Mouse (Mus musculus): Measurements from ENCODE around the gene Fahd1. TPM values are rescaled to one million over a fixed set of nuclear protein-coding genes. Genes with fewer than 3 reads are reported as not detected.

Gene Fahd1
- polyA plus RNA-seq, 2 experiments, result 24.0 to 37.2 TPM

DNA sequence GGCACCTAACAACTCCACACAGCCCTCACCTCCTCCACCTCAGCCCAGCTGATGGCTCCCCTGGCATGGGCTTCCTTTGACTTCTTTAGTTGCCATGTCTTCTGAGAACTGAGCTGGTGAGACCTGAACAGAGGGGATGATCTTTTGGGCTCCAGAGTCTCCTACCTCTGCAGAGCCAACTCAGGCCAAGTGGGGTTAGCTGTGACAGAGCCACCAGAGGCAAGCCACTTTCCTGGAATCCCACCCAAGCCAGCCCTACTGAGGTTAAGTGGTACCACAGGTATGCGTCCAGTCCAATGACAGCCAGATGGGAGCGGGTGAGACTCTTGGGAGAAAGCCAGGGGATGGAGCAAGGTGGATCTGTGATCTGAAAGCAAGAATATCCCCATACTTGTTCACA, 43.1 kb upstream of the Fahd1 start:
- no peak overlapping the region for H3K4me2 ChIP-seq (ENCODE audit: low read depth)
- WGBS (ENCODE audit: insufficient replicate concordance), result 92% methylated on average over 2 of the region's 2 CpGs
- no peaks in the 10 kb centered on the region for H3K9me3 ChIP-seq (ENCODE audit: control insufficient read depth, low read length)
- ATAC-seq (ENCODE audit: insufficient read depth), result no peak
- H3K4me3 ChIP-seq (ENCODE audit: insufficient read depth in 1 of 2, low read depth in 2 of 2, low read length in 2 of 2), result no peak overlapping the region
- no peak overlapping the region for H3K9ac ChIP-seq (replicated peaks)
- TF ChIP-seq CTCF (IDR thresholded peaks at IDR 0.05; ENCODE audit: low read depth), result no peak
- no peak for TF ChIP-seq EP300 (IDR thresholded peaks at IDR 0.05; ENCODE audit: low read depth)
- peaks cover 13 to 17% of the 10 kb centered on the region in 2 experiments; a peak in 3 of 4 replicates for H3K4me1 ChIP-seq (replicated peaks; ENCODE audit: control insufficient read depth in 2 of 2, insufficient read depth in 2 of 2, low read length in 1 of 2)
- H3K27me3 ChIP-seq (ENCODE audit: control insufficient read depth, insufficient read depth, low read length), result no peaks in the 10 kb centered on the region
- no peak for DNase-seq (ENCODE audit: low read depth in 3 of 3, low spot score in 3 of 3)
- H3K36me3 ChIP-seq (replicated peaks; ENCODE audit: control insufficient read depth, insufficient read depth, low read depth), result peaks cover 53% of the 10 kb centered on the region
- no peak overlapping the region for H3K27ac ChIP-seq

DNA sequence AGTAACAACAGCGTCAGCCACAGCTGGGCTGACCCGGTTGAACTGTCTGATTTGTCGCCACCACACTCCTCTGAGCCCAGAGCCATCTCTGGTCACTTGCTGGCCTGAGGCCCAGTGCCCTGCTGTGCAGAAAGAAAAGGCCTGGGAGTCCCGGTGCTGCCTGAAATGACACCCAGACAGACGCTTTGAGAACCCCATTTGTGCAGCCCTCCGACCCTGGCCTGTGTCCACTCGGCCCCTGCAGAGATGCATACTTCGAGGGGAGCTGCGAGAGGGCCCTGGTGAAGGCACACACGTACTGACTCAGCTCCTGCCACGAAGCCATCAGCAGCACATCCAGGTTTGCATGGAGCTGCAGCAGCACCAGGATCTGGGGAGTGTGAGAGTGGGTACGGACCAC, 42.6 kb upstream of the Fahd1 start:
- H3K4me2 ChIP-seq (ENCODE audit: low read depth), result no peak overlapping the region
- 89% methylated on average over 12 of the region's 12 CpGs for WGBS (ENCODE audit: insufficient replicate concordance)
- no peak overlapping the region for H3K4me3 ChIP-seq (ENCODE audit: insufficient read depth in 1 of 2, low read depth in 2 of 2, low read length in 2 of 2)
- peaks cover 18 to 21% of the 10 kb centered on the region in 2 experiments for H3K4me1 ChIP-seq (replicated peaks; ENCODE audit: control insufficient read depth in 2 of 2, insufficient read depth in 2 of 2, low read length in 1 of 2)
- no peak overlapping the region for H3K27ac ChIP-seq
- H3K27me3 ChIP-seq (ENCODE audit: control insufficient read depth, insufficient read depth, low read length), result no peaks in the 10 kb centered on the region
- no peaks in the 10 kb centered on the region for H3K9me3 ChIP-seq (ENCODE audit: control insufficient read depth, low read length)
- no peak for ATAC-seq (ENCODE audit: insufficient read depth)
- H3K9ac ChIP-seq (replicated peaks), result no peak overlapping the region
- DNase-seq (ENCODE audit: low read depth in 3 of 3, low spot score in 3 of 3), result no peak
- TF ChIP-seq EP300 (IDR thresholded peaks at IDR 0.05; ENCODE audit: low read depth), result no peak
- TF ChIP-seq CTCF (IDR thresholded peaks at IDR 0.05; ENCODE audit: low read depth), result no peak
- peaks cover 53% of the 10 kb centered on the region for H3K36me3 ChIP-seq (replicated peaks; ENCODE audit: control insufficient read depth, insufficient read depth, low read depth)

DNA sequence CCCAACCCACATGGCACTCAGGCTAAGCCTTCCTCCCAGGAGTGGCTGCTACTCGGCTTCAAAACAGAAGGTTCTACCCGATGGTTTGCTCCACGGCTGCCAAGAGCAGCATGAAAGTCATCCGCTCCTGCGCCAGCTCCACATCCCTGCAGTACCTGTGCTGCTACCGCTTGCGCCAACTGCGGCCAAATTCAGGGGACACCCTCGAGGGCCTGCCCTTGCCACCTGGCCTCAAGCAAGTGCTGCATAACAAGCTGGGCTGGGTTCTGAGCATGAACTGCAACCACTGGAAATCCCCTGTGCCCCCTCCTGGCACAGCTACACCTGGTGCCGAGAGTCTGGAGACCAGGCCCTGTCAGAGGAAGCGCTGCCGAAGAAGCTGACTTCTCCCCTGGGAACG, 41.2 kb upstream of the Fahd1 start:
- H3K4me1 ChIP-seq (replicated peaks; ENCODE audit: control insufficient read depth in 2 of 2, insufficient read depth in 2 of 2, low read length in 1 of 2), result peaks cover 18 to 21% of the 10 kb centered on the region in 2 experiments
- H3K4me3 ChIP-seq (ENCODE audit: insufficient read depth in 1 of 2, low read depth in 2 of 2, low read length in 2 of 2), result no peak overlapping the region
- no peaks in the 10 kb centered on the region for H3K9me3 ChIP-seq (ENCODE audit: control insufficient read depth, low read length)
- no peak for ATAC-seq (ENCODE audit: insufficient read depth)
- no peak for DNase-seq (ENCODE audit: low read depth in 3 of 3, low spot score in 3 of 3)
- H3K27me3 ChIP-seq (ENCODE audit: control insufficient read depth, insufficient read depth, low read length), result no peaks in the 10 kb centered on the region
- H3K4me2 ChIP-seq (ENCODE audit: low read depth), result no peak overlapping the region
- H3K36me3 ChIP-seq (replicated peaks; ENCODE audit: control insufficient read depth, insufficient read depth, low read depth), result peaks cover 49% of the 10 kb centered on the region
- H3K9ac ChIP-seq (replicated peaks), result no peak overlapping the region
- H3K27ac ChIP-seq, result no peak overlapping the region
- TF ChIP-seq EP300 (IDR thresholded peaks at IDR 0.05; ENCODE audit: low read depth), result no peak
- TF ChIP-seq CTCF (IDR thresholded peaks at IDR 0.05; ENCODE audit: low read depth), result no peak
- WGBS (ENCODE audit: insufficient replicate concordance), result 91% methylated on average over 13 of the region's 13 CpGs

DNA sequence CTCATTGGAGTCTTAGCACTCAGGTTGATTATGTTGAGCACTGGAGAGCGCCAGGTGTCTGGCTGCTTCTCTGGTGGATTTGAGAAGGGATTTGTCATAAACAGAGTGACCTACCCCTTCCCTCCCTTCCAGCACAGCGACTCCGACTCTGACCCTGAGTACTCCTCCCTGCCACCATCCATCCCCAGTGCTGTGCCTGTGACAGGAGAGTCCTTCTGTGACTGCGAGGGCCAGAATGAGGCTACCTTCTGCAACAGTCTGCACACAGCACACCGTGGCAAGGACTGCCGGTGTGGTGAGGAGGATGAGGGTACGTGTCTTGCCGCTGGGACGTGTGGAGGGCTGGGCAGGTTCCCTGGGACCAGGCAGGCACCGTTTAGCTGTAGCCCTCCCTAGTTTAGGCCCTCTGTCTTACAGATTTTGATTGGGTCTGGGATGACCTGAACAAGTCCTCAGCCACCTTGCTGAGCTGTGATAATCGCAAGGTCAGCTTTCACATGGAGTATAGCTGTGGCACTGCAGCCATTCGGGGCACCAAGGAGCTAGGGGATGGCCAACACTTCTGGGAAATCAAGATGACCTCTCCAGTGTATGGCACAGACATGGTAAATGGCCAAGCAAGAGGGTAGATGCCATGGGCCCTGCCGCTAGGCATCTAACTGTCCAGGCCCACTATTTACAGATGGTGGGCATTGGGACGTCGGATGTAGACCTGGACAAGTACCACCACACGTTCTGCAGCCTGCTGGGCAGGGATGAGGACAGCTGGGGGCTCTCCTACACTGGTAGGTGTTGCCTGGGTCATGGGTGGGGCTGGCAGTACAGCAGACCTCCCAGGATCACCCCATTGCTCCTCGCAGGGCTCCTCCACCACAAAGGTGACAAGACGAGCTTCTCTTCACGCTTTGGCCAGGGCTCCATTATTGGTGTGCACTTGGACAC, 40.3 kb upstream of the Fahd1 start:
- no peak for DNase-seq (ENCODE audit: low read depth in 3 of 3, low spot score in 3 of 3)
- no peak for ATAC-seq (ENCODE audit: insufficient read depth)
- H3K4me1 ChIP-seq (replicated peaks; ENCODE audit: control insufficient read depth in 2 of 2, insufficient read depth in 2 of 2, low read length in 1 of 2), result peaks cover 12 to 17% of the 10 kb centered on the region in 2 experiments
- no peak overlapping the region for H3K9ac ChIP-seq (replicated peaks)
- H3K4me3 ChIP-seq (ENCODE audit: insufficient read depth in 1 of 2, low read depth in 2 of 2, low read length in 2 of 2), result no peak overlapping the region
- no peak for TF ChIP-seq CTCF (IDR thresholded peaks at IDR 0.05; ENCODE audit: low read depth)
- no peak for TF ChIP-seq EP300 (IDR thresholded peaks at IDR 0.05; ENCODE audit: low read depth)
- no peak overlapping the region for H3K4me2 ChIP-seq (ENCODE audit: low read depth)
- H3K27ac ChIP-seq, result no peak overlapping the region
- H3K36me3 ChIP-seq (replicated peaks; ENCODE audit: control insufficient read depth, insufficient read depth, low read depth), result peaks cover 49% of the 10 kb centered on the region
- WGBS (ENCODE audit: insufficient replicate concordance), result 84% methylated on average over 19 of the region's 19 CpGs
- no peaks in the 10 kb centered on the region for H3K27me3 ChIP-seq (ENCODE audit: control insufficient read depth, insufficient read depth, low read length)
- no peaks in the 10 kb centered on the region for H3K9me3 ChIP-seq (ENCODE audit: control insufficient read depth, low read length)

DNA sequence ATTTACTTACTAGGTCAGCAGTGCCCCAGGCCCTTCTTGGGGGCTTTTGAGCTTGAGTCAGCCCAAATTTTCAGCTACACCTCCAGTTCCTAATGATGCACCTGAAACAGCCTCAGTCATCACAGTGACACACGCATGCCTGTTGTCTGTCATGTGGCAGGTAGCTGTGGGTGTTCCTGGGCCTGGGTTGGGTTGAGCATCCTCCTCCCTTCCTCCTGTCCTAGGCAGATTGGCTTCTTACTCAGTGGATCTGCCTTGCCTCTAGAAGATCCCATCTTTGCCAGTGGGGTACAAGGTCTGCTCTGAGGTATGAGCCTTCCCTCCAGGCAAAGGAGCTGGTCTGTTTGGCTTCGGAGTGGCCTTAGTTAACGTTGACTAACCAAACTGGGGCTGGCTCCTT, 38.7 kb upstream of the Fahd1 start:
- Histone ChIP-seq H3K9me3 (ENCODE audit: control insufficient read depth, low read length) (no peaks in the 10 kb centered on the region), H3K27me3 (ENCODE audit: control insufficient read depth, insufficient read depth, low read length) (no peaks in the 10 kb centered on the region), H3K4me1 (replicated peaks; ENCODE audit: control insufficient read depth in 2 of 2, insufficient read depth in 2 of 2, low read length in 1 of 2) (peaks cover 14 to 22% of the 10 kb centered on the region in 2 experiments), H3K27ac (no peak overlapping the region), H3K4me2 (ENCODE audit: low read depth) (peak overlapping the region; percentile 89; the same call in 1 of the 2 replicates), H3K9ac (replicated peaks) (no peak overlapping the region), H3K4me3 (ENCODE audit: insufficient read depth in 1 of 2, low read depth in 2 of 2, low read length in 2 of 2) (no peak overlapping the region), H3K36me3 (replicated peaks; ENCODE audit: control insufficient read depth, insufficient read depth, low read depth) (peaks cover 59% of the 10 kb centered on the region)
- DNase-seq (ENCODE audit: low read depth in 3 of 3, low spot score in 3 of 3) (no peak), ATAC-seq (ENCODE audit: insufficient read depth) (no peak)
- TF ChIP-seq EP300 (IDR thresholded peaks at IDR 0.05; ENCODE audit: low read depth) (no peak), CTCF (IDR thresholded peaks at IDR 0.05; ENCODE audit: low read depth) (no peak)
- 75% methylated on average over 3 of the region's 3 CpGs for WGBS (ENCODE audit: insufficient replicate concordance)

All from liver, embryonic 14.5 days (tissue).